ENCODE assay signal across 34 mouse cellular contexts in the genomic region with DNA sequence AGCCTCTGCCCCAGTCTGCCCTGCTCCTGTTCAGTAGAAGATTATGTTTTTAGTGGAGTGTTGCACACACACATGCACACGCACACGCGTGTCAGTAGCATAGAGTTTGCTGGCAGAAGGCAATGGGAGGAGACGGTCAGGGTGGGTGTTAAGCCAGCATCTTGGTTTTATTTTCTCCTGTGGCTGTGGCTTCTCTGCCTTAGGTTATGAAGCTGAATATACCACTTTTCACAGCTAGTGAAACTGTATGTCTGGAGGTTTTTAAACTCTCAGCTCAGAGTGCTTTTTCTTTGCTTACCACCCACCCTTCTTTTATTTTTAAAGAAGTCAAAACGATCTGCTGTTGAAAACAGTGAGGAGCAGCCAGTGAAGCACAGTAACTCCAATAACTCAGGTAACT.
"Had no signal": no experiment of that assay in that cellular context is flagged by ENCODE, and none has a peak within 500 bp of the region (broad histone marks: within the 10 kb centered on the region; RNA-seq: fewer than 3 reads in every experiment).

No protein-coding gene starts in this region.

- H3K27ac ChIP-seq: heart, embryonic 10.5 days; heart, embryonic 13.5 days; heart, embryonic 15.5 days; hindbrain, embryonic 10.5 days; hindbrain, embryonic 12.5 days; hindbrain, embryonic 13.5 days; hindbrain, embryonic 14.5 days; hindbrain, embryonic 15.5 days; hindbrain, postnatal 0 days; intestine, embryonic 15.5 days; kidney, embryonic 15.5 days; kidney, postnatal 0 days; layer of hippocampus, adult 2 months had no signal

- ATAC-seq: hindbrain, embryonic 16.5 days; hindbrain, postnatal 0 days; inflammation-experienced regulatory T-cells, adult 6 months; intestine, embryonic 15.5 days; intestine, embryonic 16.5 days; intestine, postnatal 0 days had no signal

- DNase-seq: heart, postnatal 10 days; heart, postnatal 14 days; heart, postnatal 36 days; heart, postnatal 4 days; kidney, adult 11 months; kidney, adult 18-20 months; kidney, adult 2 months; kidney, adult 8-10 months; kidney, adult 9 months; kidney, postnatal 10 days; kidney, postnatal 14 days; kidney, postnatal 25 days; kidney, postnatal 36 days; kidney, postnatal 4 days; layer of hippocampus, adult 9-11 months; layer of hippocampus, postnatal 36 days had no signal

- H3K4me3 ChIP-seq: heart, embryonic 10.5 days; heart, embryonic 12.5 days; heart, embryonic 13.5 days; heart, embryonic 15.5 days; hindbrain, embryonic 10.5 days; hindbrain, embryonic 12.5 days; hindbrain, embryonic 13.5 days; hindbrain, embryonic 15.5 days; intestine, embryonic 15.5 days; kidney, embryonic 15.5 days; layer of hippocampus, adult 2 months had no signal
